Mouse (Mus musculus) liver, adult (tissue): ENCODE results near the gene Srsf5.

Source experiments
- GATA4 ChIP-seq: IDR thresholded peaks from 2 replicates; pipeline ENCODE4 v1.6.1; 2014; ENCODE audit warnings: mild to moderate bottlenecking, low read length; ENCODE audit not compliant: insufficient replicate concordance

The Srsf5 gene

GRCm38 (mm10) chr12:80938642-80939041 lies 6.7 kb upstream of the Srsf5 start:
- TF ChIP-seq GATA4, result no peak

- no peak for TF ChIP-seq GATA4
These were observed 6.1 kb upstream of the Srsf5 start for GRCm38 (mm10) chr12:80939165-80939564.

- TF ChIP-seq GATA4, result no peak
These were observed 3.4 kb upstream of the Srsf5 start for GRCm38 (mm10) chr12:80941886-80942285.

GRCm38 (mm10) chr12:80943395-80943794 lies 1.9 kb upstream of the Srsf5 start:
- TF ChIP-seq GATA4, result no peak

- TF ChIP-seq GATA4, result no peak
These were observed 1.1 kb upstream of the Srsf5 start for GRCm38 (mm10) chr12:80944204-80944603.

- TF ChIP-seq GATA4, result peak; percentile 37; the same call in 1 of the 2 replicates
These were observed 672 bp downstream of the Srsf5 start for GRCm38 (mm10) chr12:80945996-80946355.

- no peak for TF ChIP-seq GATA4
These were observed 2.9 kb downstream of the Srsf5 start for GRCm38 (mm10) chr12:80948202-80948601.

- TF ChIP-seq GATA4, result no peak
These were observed 6.4 kb downstream of the Srsf5 start for GRCm38 (mm10) chr12:80951640-80952219.

GRCm38 (mm10) chr12:80952526-80952925 lies 7.2 kb downstream of the Srsf5 start:
- no peak for TF ChIP-seq GATA4

- no peak for TF ChIP-seq GATA4
These were observed 10.7 kb downstream of the Srsf5 start for GRCm38 (mm10) chr12:80956039-80956438.

- TF ChIP-seq GATA4, result no peak
These were observed 12.7 kb downstream of the Srsf5 start for GRCm38 (mm10) chr12:80957961-80958360.

- TF ChIP-seq GATA4, result no peak
These were observed 17.3 kb downstream of the Srsf5 start for GRCm38 (mm10) chr12:80962566-80962965.

GRCm38 (mm10) chr12:80966059-80966838 lies 20.9 kb downstream of the Srsf5 start:
- TF ChIP-seq GATA4, result no peak

GRCm38 (mm10) chr12:80967918-80968317 lies 22.6 kb downstream of the Srsf5 start:
- no peak for TF ChIP-seq GATA4

GRCm38 (mm10) chr12:80968605-80969004 lies 23.3 kb downstream of the Srsf5 start, which contains the start of gene Slc10a1:
Slc10a1 (minus strand) TSS chr12:80968705.
- no peak for TF ChIP-seq GATA4

- TF ChIP-seq GATA4, result no peak
These were observed 24.9 kb downstream of the Srsf5 start for GRCm38 (mm10) chr12:80970181-80970705.
